Mouse (Mus musculus): ENCODE measurements around the gene Hsdl2. TPM values are rescaled to one million over a fixed set of nuclear protein-coding genes. Genes with fewer than 3 reads are reported as not detected.
"Not testable (repeated sequence)": the region's sequence is repeated elsewhere in the genome, so short reads cannot be mapped to it uniquely, and the experiment has no call there.

Gene Hsdl2
- polyA plus RNA-seq, 1 experiment from 2014 or later = 17.7 TPM

DNA sequence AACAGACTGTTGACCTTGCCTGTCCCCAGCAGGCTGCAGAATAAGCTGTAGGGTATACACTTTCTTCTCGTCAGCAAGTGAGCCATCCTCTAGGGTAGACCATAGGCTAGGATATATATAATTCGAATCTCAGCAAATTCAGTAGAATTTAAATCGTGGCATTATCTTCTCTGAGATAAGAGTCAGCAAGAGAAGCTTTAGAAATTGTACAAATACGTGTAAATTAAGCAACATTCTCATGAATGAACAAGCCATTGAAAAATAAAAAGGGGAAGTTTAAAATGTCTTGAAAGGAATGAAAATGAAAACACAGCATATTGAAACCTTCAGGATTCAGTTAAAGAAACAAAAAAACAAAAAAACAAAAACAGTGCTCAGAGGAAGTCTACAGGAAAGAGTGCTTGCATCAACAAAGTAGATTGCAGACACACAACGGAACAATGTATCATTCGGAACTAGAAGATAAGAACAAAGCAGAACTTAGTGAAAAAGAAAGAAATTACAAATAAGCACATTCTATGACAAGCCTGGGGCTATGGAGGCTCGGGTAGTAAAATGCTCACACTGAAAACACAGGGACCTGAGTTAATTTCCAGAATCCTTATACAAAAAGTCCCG is 15.7 kb upstream of the Hsdl2 start:
- H3K27ac ChIP-seq (ENCODE audit: low read depth) = no peak overlapping the region
- no peak overlapping the region for H3K4me3 ChIP-seq (ENCODE audit: low read depth, low read length)
- H3K4me1 ChIP-seq (ENCODE audit: insufficient read depth) = no peaks in the 10 kb centered on the region
- 66% methylated on average over 8 of the region's 8 CpGs for WGBS
- H3K9me3 ChIP-seq (ENCODE audit: low read depth, low read length) = no peaks in the 10 kb centered on the region
- H3K9ac ChIP-seq = no peak overlapping the region
- TF ChIP-seq CTCF (IDR thresholded peaks at IDR 0.05; ENCODE audit: low read depth) = no peak
- no peak overlapping the region for H3K4me2 ChIP-seq
- H3K27me3 ChIP-seq (ENCODE audit: insufficient read depth, low read length) = no peaks in the 10 kb centered on the region
- no peaks in the 10 kb centered on the region for H3K36me3 ChIP-seq (ENCODE audit: insufficient read depth)
- no peak for ATAC-seq (ENCODE audit: insufficient read depth)
- no peak for DNase-seq

GRCm38 (mm10) chr4:59567576-59568260 is 13.6 kb upstream of the Hsdl2 start:
- Histone ChIP-seq H3K27me3 (ENCODE audit: insufficient read depth, low read length) (no peaks in the 10 kb centered on the region), H3K27ac (ENCODE audit: low read depth) (no peak overlapping the region), H3K4me1 (ENCODE audit: insufficient read depth) (no peaks in the 10 kb centered on the region), H3K4me3 (ENCODE audit: low read depth, low read length) (no peak overlapping the region), H3K9ac (no peak overlapping the region), H3K9me3 (ENCODE audit: low read depth, low read length) (no peaks in the 10 kb centered on the region), H3K36me3 (ENCODE audit: insufficient read depth) (no peaks in the 10 kb centered on the region), H3K4me2 (no peak overlapping the region)
- TF ChIP-seq CTCF (IDR thresholded peaks at IDR 0.05; ENCODE audit: low read depth) = no peak
- WGBS = 79% methylated on average over 6 of the region's 6 CpGs
- DNase-seq (no peak), ATAC-seq (ENCODE audit: insufficient read depth) (no peak)

GRCm38 (mm10) chr4:59569538-59569937 is 11.8 kb upstream of the Hsdl2 start:
- peak; percentile 96 for DNase-seq
- Histone ChIP-seq H3K4me1 (ENCODE audit: insufficient read depth) (no peaks in the 10 kb centered on the region), H3K9ac (no peak overlapping the region), H3K27me3 (ENCODE audit: insufficient read depth, low read length) (no peaks in the 10 kb centered on the region), H3K4me3 (ENCODE audit: low read depth, low read length) (no peak overlapping the region), H3K36me3 (ENCODE audit: insufficient read depth) (no peaks in the 10 kb centered on the region), H3K9me3 (ENCODE audit: low read depth, low read length) (no peaks in the 10 kb centered on the region), H3K4me2 (0 out of 2 replicates have a peak overlapping the region, but pooled peaks have one; percentile 20), H3K27ac (ENCODE audit: low read depth) (no peak overlapping the region)
- ATAC-seq (ENCODE audit: insufficient read depth) = peak; percentile 58
- TF ChIP-seq CTCF (IDR thresholded peaks at IDR 0.05; ENCODE audit: low read depth) = peak; percentile 80
- WGBS = 1% methylated on average over 7 of the region's 7 CpGs

DNA sequence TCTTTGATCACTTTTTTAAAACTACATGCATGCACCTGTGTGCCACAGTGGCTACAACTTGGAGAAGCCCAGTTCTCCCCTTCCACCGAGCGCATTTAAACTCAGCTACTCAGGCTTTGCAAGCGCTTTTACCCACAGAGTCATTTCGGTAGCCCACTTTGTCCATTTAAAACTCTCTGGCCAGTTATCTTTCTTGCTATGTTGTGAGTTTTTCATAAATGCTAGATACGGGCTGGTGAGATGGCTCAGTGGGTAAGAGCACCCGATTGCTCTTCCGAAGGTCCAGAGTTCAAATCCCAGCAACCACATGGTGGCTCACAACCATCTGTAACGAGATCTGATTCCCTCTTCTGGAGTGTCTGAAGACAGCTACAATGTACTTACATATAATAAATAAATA is 10.8 kb upstream of the Hsdl2 start:
- H3K4me1 ChIP-seq (ENCODE audit: insufficient read depth); H3K4me2 ChIP-seq; ATAC-seq (ENCODE audit: insufficient read depth); DNase-seq; H3K4me3 ChIP-seq (ENCODE audit: low read depth, low read length); H3K9me3 ChIP-seq (ENCODE audit: low read depth, low read length); H3K27ac ChIP-seq (ENCODE audit: low read depth); H3K36me3 ChIP-seq (ENCODE audit: insufficient read depth); H3K9ac ChIP-seq; H3K27me3 ChIP-seq (ENCODE audit: insufficient read depth, low read length): not testable (repeated sequence)
- WGBS = 94% methylated on average over 7 of the region's 8 CpGs

GRCm38 (mm10) chr4:59572521-59573118 is 8.7 kb upstream of the Hsdl2 start:
- WGBS = 55% methylated on average over 11 of the region's 11 CpGs
- TF ChIP-seq CTCF (IDR thresholded peaks at IDR 0.05; ENCODE audit: low read depth) = no peak
- Histone ChIP-seq H3K4me3 (ENCODE audit: low read depth, low read length) (no peak overlapping the region), H3K27ac (ENCODE audit: low read depth) (no peak overlapping the region), H3K27me3 (ENCODE audit: insufficient read depth, low read length) (no peaks in the 10 kb centered on the region), H3K9me3 (ENCODE audit: low read depth, low read length) (no peaks in the 10 kb centered on the region), H3K36me3 (ENCODE audit: insufficient read depth) (no peaks in the 10 kb centered on the region), H3K9ac (no peak overlapping the region), H3K4me1 (ENCODE audit: insufficient read depth) (no peaks in the 10 kb centered on the region), H3K4me2 (no peak overlapping the region)
- ATAC-seq (ENCODE audit: insufficient read depth) (no peak), DNase-seq (no peak)

GRCm38 (mm10) chr4:59575184-59575958 is 6.0 kb upstream of the Hsdl2 start:
- H3K4me1 ChIP-seq (ENCODE audit: insufficient read depth) = no peaks in the 10 kb centered on the region; the same call in 1 of the 2 replicates
- no peak overlapping the region for H3K4me3 ChIP-seq (ENCODE audit: low read depth, low read length)
- H3K27ac ChIP-seq (ENCODE audit: low read depth) = no peak overlapping the region
- no peaks in the 10 kb centered on the region for H3K36me3 ChIP-seq (ENCODE audit: insufficient read depth)
- H3K9ac ChIP-seq = no peak overlapping the region
- no peak for DNase-seq
- 82% methylated on average over 11 of the region's 11 CpGs for whole genome bisulfite sequencing
- no peak overlapping the region for H3K4me2 ChIP-seq
- H3K9me3 ChIP-seq (ENCODE audit: low read depth, low read length) = no peaks in the 10 kb centered on the region
- no peak for ATAC-seq (ENCODE audit: insufficient read depth)
- no peak for TF ChIP-seq CTCF (IDR thresholded peaks at IDR 0.05; ENCODE audit: low read depth)
- no peaks in the 10 kb centered on the region for H3K27me3 ChIP-seq (ENCODE audit: insufficient read depth, low read length)
